Mouse (Mus musculus): ENCODE data around the gene Lrtm2. TPM values are rescaled to one million over a fixed set of nuclear protein-coding genes. Genes with fewer than 3 reads are reported as not detected.
"Not testable (repeated sequence)": the region's sequence is repeated elsewhere in the genome, so short reads cannot be mapped to it uniquely, and the experiment has no call there.

Gene Lrtm2
- polyA plus RNA-seq (2015; fragmentation: Nextera tagmentation; extraction: Ambion mirVana): 12.4 and 15.0 TPM in 2 replicates

GRCm38 (mm10) chr6:119330506-119330905, at the start of gene Lrtm2:
TSS of gene Lrtm2 (minus strand) at chr6:119330766.
- peaks cover 73% of the 10 kb centered on the region for H3K4me1 ChIP-seq
- WGBS: 0% methylated on average over 30 of the region's 31 CpGs
- H3K27ac ChIP-seq (replicated peaks): peak within 1 kb of the TSS; percentile 78
- H3K9me3 ChIP-seq (replicated peaks): no peaks in the 10 kb centered on the region
- no peaks in the 10 kb centered on the region for H3K36me3 ChIP-seq
- no peaks in the 10 kb centered on the region for H3K27me3 ChIP-seq (replicated peaks)
- H3K9ac ChIP-seq (replicated peaks): peak within 1 kb of the TSS; percentile 64
- ATAC-seq (ENCODE audit: low FRiP score): peak; percentile 71
- H3K4me2 ChIP-seq: peak within 1 kb of the TSS; percentile 73
- H3K4me3 ChIP-seq (replicated peaks): peak within 1 kb of the TSS; percentile 63

GRCm38 (mm10) chr6:119378631-119379030, 48.1 kb upstream of the Lrtm2 start:
- Histone ChIP-seq H3K9me3 (replicated peaks) (no peaks in the 10 kb centered on the region), H3K36me3 (no peaks in the 10 kb centered on the region), H3K4me1 (0 out of 2 replicates have a peak, but pooled peaks cover 1% of the 10 kb centered on the region), H3K9ac (replicated peaks) (no peak overlapping the region), H3K4me3 (replicated peaks) (no peak overlapping the region), H3K27ac (replicated peaks) (no peak overlapping the region), H3K27me3 (replicated peaks) (no peaks in the 10 kb centered on the region), H3K4me2 (no peak overlapping the region)
- 79% methylated on average over 1 of the region's 1 CpGs for WGBS
- ATAC-seq (ENCODE audit: low FRiP score): no peak

DNA sequence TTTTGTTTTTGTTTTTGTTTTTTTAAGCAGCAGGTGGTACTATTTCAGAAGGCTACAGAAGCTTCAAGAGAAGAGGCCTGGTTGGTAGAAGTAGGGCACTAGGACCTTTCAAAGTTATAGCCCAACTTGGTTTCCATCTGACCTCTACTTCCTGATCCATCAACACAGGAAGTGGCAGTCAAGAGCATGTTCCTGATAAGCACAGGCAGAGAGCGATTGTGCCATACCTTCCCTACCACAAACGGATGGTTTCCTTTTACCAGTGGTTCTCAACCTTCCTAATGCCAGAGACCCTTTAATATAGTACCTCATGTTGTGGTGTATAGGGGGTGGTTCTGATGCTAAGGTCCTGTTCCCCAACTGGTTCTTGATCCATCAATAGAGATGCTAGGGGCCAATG, 47.0 kb upstream of the Lrtm2 start:
- WGBS: 86% methylated on average over 2 of the region's 2 CpGs
- H3K27me3 ChIP-seq (replicated peaks): no peaks in the 10 kb centered on the region
- no peaks in the 10 kb centered on the region for H3K4me1 ChIP-seq
- no peak overlapping the region for H3K4me3 ChIP-seq (replicated peaks)
- H3K9ac ChIP-seq (replicated peaks): no peak overlapping the region
- no peaks in the 10 kb centered on the region for H3K9me3 ChIP-seq (replicated peaks)
- H3K4me2 ChIP-seq: no peak overlapping the region
- no peak for ATAC-seq (ENCODE audit: low FRiP score)
- no peaks in the 10 kb centered on the region for H3K36me3 ChIP-seq
- H3K27ac ChIP-seq (replicated peaks): no peak overlapping the region

DNA sequence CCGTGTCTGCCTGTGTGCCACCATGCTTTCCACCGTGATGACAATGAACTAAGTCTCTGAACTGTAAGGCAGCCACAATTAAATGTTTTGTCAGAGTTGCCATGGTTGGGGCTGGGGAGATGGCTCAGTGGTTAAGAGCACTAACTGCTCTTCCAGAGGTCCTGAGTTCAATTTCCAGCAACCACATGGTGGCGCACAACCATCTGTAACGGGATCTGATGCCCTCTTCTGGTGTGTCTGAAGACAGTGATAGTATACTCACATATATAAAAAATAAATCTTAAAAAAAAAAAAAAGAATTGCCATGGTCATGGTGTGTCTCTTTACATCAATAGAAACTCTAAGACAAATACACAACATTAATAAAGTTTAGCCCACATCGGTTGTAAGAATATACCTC, 44.5 kb upstream of the Lrtm2 start:
- Histone ChIP-seq H3K9me3 (replicated peaks) (no peaks in the 10 kb centered on the region), H3K27ac (replicated peaks) (no peak overlapping the region), H3K36me3 (no peaks in the 10 kb centered on the region), H3K4me2 (no peak overlapping the region), H3K9ac (replicated peaks) (no peak overlapping the region), H3K27me3 (replicated peaks) (no peaks in the 10 kb centered on the region), H3K4me1 (no peaks in the 10 kb centered on the region), H3K4me3 (replicated peaks) (no peak overlapping the region)
- ATAC-seq (ENCODE audit: low FRiP score): no peak
- WGBS: 78% methylated on average over 5 of the region's 5 CpGs

DNA sequence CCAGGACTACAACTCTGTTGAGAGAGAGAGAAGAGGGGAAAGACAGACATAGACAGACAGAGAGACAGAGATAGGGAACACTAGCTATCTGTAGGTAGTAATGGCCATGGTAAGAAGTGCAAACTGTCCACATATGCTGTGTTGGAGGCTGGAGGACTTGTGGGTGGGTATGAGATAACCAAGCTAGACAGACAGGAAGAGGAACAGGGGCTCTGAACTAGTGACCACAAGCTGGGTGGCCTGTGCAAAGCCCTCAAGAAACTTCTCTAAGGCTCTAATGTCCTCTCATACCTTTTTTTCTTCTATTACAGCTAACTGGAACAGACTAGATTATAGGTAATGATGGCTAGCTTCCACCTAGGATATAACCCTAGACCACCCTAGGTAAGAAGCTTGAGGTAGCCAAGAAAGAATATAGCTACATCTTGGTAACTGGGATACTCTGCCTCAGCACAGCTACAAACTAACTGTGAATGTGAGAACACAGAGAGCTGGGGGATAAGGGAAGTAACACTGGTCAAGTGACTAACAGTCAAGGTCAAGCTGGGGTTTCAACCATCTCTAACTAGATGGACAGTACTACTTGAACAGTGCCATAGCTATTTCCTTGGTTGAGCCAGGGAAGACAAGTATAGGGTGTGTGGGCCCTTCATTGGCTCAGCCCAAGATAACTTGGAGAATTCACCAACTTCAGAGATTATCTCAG, 42.6 kb upstream of the Lrtm2 start:
- ATAC-seq (ENCODE audit: low FRiP score): no peak
- H3K9me3 ChIP-seq (replicated peaks): no peaks in the 10 kb centered on the region

DNA sequence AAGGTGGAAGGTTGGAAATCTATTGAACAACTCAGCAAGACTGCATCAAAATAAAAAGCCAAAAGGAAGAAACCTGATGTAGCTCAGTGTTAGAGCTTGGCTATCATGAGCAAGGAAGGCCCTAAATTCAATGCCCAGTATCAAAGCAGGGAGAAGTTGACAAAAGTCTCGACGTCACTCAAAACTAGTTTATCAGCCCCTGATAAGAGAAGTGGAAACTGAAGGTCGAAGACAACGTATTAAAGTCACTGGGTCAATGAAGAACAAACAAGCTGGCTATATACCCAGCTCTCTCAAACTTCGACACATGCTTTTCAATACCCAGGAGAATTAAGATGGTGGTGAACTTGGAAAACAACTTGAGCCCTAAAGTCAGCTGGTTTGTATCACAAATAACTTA, 41.7 kb upstream of the Lrtm2 start:
- 0 out of 2 replicates have a peak, but pooled peaks cover 7% of the 10 kb centered on the region for H3K36me3 ChIP-seq
- H3K4me1 ChIP-seq: no peaks in the 10 kb centered on the region
- no peak overlapping the region for H3K27ac ChIP-seq (replicated peaks)
- no peaks in the 10 kb centered on the region for H3K9me3 ChIP-seq (replicated peaks)
- WGBS: 94% methylated on average over 5 of the region's 5 CpGs
- ATAC-seq (ENCODE audit: low FRiP score): no peak
- no peak overlapping the region for H3K9ac ChIP-seq (replicated peaks)
- H3K27me3 ChIP-seq (replicated peaks): no peaks in the 10 kb centered on the region
- no peak overlapping the region for H3K4me2 ChIP-seq
- no peak overlapping the region for H3K4me3 ChIP-seq (replicated peaks)

More for the DNA sequence above, 42.6 kb upstream of the Lrtm2 start:
- no peak overlapping the region for H3K27ac ChIP-seq (replicated peaks)
- no peak overlapping the region for H3K4me3 ChIP-seq (replicated peaks)
- 0 out of 2 replicates have a peak, but pooled peaks cover 7% of the 10 kb centered on the region for H3K36me3 ChIP-seq
- no peaks in the 10 kb centered on the region for H3K4me1 ChIP-seq
- H3K9ac ChIP-seq (replicated peaks): no peak overlapping the region
- no peak overlapping the region for H3K4me2 ChIP-seq
- no peaks in the 10 kb centered on the region for H3K27me3 ChIP-seq (replicated peaks)

DNA sequence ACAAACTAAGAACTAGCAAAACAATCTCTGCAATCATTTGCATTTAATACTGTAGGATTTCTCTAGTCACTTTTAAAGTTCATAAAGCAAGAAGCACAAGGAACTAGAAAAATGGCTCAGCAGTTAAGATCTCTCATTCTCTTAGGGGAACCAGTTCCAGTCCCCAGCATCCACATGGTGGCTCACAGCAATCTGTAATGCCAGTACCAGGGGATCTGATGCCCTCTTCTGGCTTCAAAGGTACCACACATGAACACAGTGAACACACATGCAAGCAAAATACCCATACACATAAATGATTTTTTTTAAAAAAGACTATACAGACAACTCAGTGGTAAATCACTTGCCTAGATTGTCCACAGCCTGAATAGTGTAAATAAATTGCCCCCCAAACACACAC, 41.1 kb upstream of the Lrtm2 start:
- Histone ChIP-seq H3K4me2 (no peak overlapping the region), H3K36me3 (0 out of 2 replicates have a peak, but pooled peaks cover 7% of the 10 kb centered on the region), H3K4me3 (replicated peaks) (no peak overlapping the region), H3K27me3 (replicated peaks) (no peaks in the 10 kb centered on the region), H3K9ac (replicated peaks) (no peak overlapping the region), H3K27ac (replicated peaks) (no peak overlapping the region), H3K4me1 (no peaks in the 10 kb centered on the region), H3K9me3 (replicated peaks) (no peaks in the 10 kb centered on the region)
- no peak for ATAC-seq (ENCODE audit: low FRiP score)

GRCm38 (mm10) chr6:119367382-119367781, 36.8 kb upstream of the Lrtm2 start:
- Histone ChIP-seq H3K4me1 (no peaks in the 10 kb centered on the region), H3K36me3 (peaks cover 29% of the 10 kb centered on the region), H3K4me3 (replicated peaks) (no peak overlapping the region), H3K9me3 (replicated peaks) (no peaks in the 10 kb centered on the region), H3K4me2 (no peak overlapping the region), H3K9ac (replicated peaks) (no peak overlapping the region), H3K27me3 (replicated peaks) (no peaks in the 10 kb centered on the region), H3K27ac (replicated peaks) (no peak overlapping the region)
- 92% methylated on average over 2 of the region's 2 CpGs for WGBS
- ATAC-seq (ENCODE audit: low FRiP score): no peak

GRCm38 (mm10) chr6:119366800-119367199, 36.2 kb upstream of the Lrtm2 start:
- not testable (repeated sequence) for H3K27me3 ChIP-seq (replicated peaks); ATAC-seq (ENCODE audit: low FRiP score); H3K4me1 ChIP-seq; H3K9me3 ChIP-seq (replicated peaks); H3K4me3 ChIP-seq (replicated peaks); H3K27ac ChIP-seq (replicated peaks); H3K4me2 ChIP-seq; H3K9ac ChIP-seq (replicated peaks)
- WGBS: 78% methylated on average over 3 of the region's 4 CpGs
- H3K36me3 ChIP-seq: peaks cover 29% of the 10 kb centered on the region

GRCm38 (mm10) chr6:119363593-119363992, 33.0 kb upstream of the Lrtm2 start:
- WGBS: 94% methylated on average over 5 of the region's 5 CpGs
- Histone ChIP-seq H3K36me3 (peaks cover 38% of the 10 kb centered on the region), H3K9ac (replicated peaks) (no peak overlapping the region)

GRCm38 (mm10) chr6:119360925-119361702, 30.5 kb upstream of the Lrtm2 start:
- Histone ChIP-seq H3K27me3 (replicated peaks) (no peaks in the 10 kb centered on the region), H3K9me3 (replicated peaks) (no peaks in the 10 kb centered on the region), H3K36me3 (peaks cover 56% of the 10 kb centered on the region), H3K9ac (replicated peaks) (no peak overlapping the region), H3K4me1 (no peaks in the 10 kb centered on the region), H3K4me3 (replicated peaks) (no peak overlapping the region), H3K27ac (replicated peaks) (no peak overlapping the region), H3K4me2 (no peak overlapping the region)
- WGBS: 93% methylated on average over 3 of the region's 3 CpGs
- no peak for ATAC-seq (ENCODE audit: low FRiP score)

More at GRCm38 (mm10) chr6:119363593-119363992, 33.0 kb upstream of the Lrtm2 start:
- no peaks in the 10 kb centered on the region for H3K27me3 ChIP-seq (replicated peaks)
- H3K4me1 ChIP-seq: no peaks in the 10 kb centered on the region
- H3K4me3 ChIP-seq (replicated peaks): no peak overlapping the region
- no peak for ATAC-seq (ENCODE audit: low FRiP score)
- no peak overlapping the region for H3K4me2 ChIP-seq
- no peaks in the 10 kb centered on the region for H3K9me3 ChIP-seq (replicated peaks)
- H3K27ac ChIP-seq (replicated peaks): no peak overlapping the region

- H3K27ac ChIP-seq (replicated peaks); H3K4me3 ChIP-seq (replicated peaks); ATAC-seq (ENCODE audit: low FRiP score); H3K4me1 ChIP-seq; H3K9ac ChIP-seq (replicated peaks); H3K27me3 ChIP-seq (replicated peaks); H3K4me2 ChIP-seq; H3K9me3 ChIP-seq (replicated peaks): not testable (repeated sequence)
- WGBS: 94% methylated on average over 6 of the region's 6 CpGs
- H3K36me3 ChIP-seq: peaks cover 64% of the 10 kb centered on the region
These were observed 29.7 kb upstream of the Lrtm2 start for GRCm38 (mm10) chr6:119360250-119360649.
